Mouse (Mus musculus): Measurements from ENCODE around the gene Cd59b.
"Not testable (repeated sequence)": the region's sequence is repeated elsewhere in the genome, so short reads cannot be mapped to it uniquely, and the experiment has no call there.

Cd59b gene

GRCm38 (mm10) chr2:104114898-104115297 is 45.2 kb downstream of the Cd59b start:
- no peak for DNase-seq (ENCODE audit: extremely low read depth, low read depth, low spot score)

GRCm38 (mm10) chr2:104117173-104117572 is 47.5 kb downstream of the Cd59b start:
- not testable (repeated sequence) for DNase-seq (ENCODE audit: extremely low read depth, low read depth, low spot score)

GRCm38 (mm10) chr2:104119097-104119496 is 49.4 kb downstream of the Cd59b start:
- DNase-seq (ENCODE audit: extremely low read depth, low read depth, low spot score): no peak

- no peak for DNase-seq (ENCODE audit: extremely low read depth, low read depth, low spot score)
These were observed 50.7 kb downstream of the Cd59b start for GRCm38 (mm10) chr2:104120312-104120711.

- DNase-seq (ENCODE audit: extremely low read depth, low read depth, low spot score): no peak
These were observed 52.2 kb downstream of the Cd59b start for GRCm38 (mm10) chr2:104121681-104122504.

- DNase-seq (ENCODE audit: extremely low read depth, low read depth, low spot score): no peak
These were observed 53.1 kb downstream of the Cd59b start, which contains the start of gene A930018P22Rik for GRCm38 (mm10) chr2:104122505-104123378. TSS of gene A930018P22Rik (plus strand) at chr2:104122769.

GRCm38 (mm10) chr2:104123540-104123939 is 53.9 kb downstream of the Cd59b start:
- no peak for DNase-seq (ENCODE audit: extremely low read depth, low read depth, low spot score)

GRCm38 (mm10) chr2:104124071-104124470 is 54.4 kb downstream of the Cd59b start:
- DNase-seq (ENCODE audit: extremely low read depth, low read depth, low spot score): no peak

- DNase-seq (ENCODE audit: extremely low read depth, low read depth, low spot score): peak; percentile 55
These were observed 59.3 kb downstream of the Cd59b start for GRCm38 (mm10) chr2:104128803-104129531.

- no peak for DNase-seq (ENCODE audit: extremely low read depth, low read depth, low spot score)
These were observed 60.5 kb downstream of the Cd59b start for GRCm38 (mm10) chr2:104130165-104130564.

- DNase-seq (ENCODE audit: extremely low read depth, low read depth, low spot score): no peak
These were observed 61.3 kb downstream of the Cd59b start for GRCm38 (mm10) chr2:104130969-104131368.

GRCm38 (mm10) chr2:104132266-104132859 is 62.7 kb downstream of the Cd59b start:
- DNase-seq (ENCODE audit: extremely low read depth, low read depth, low spot score): peak; percentile 68

GRCm38 (mm10) chr2:104133042-104133810 is 63.6 kb downstream of the Cd59b start:
- DNase-seq (ENCODE audit: extremely low read depth, low read depth, low spot score): no peak

GRCm38 (mm10) chr2:104134150-104135056 is 64.8 kb downstream of the Cd59b start:
- no peak for DNase-seq (ENCODE audit: extremely low read depth, low read depth, low spot score)

- DNase-seq (ENCODE audit: extremely low read depth, low read depth, low spot score): no peak
These were observed 66.3 kb downstream of the Cd59b start for GRCm38 (mm10) chr2:104135920-104136319.

Measured in fat pad, adult 2 months (tissue).